Mouse (Mus musculus) megakaryocyte-erythroid progenitor cell, adult 5-6 weeks (primary cell): ENCODE measurements around the gene Slc25a25. TPM values are rescaled to one million over a fixed set of nuclear protein-coding genes. Genes with fewer than 3 reads are reported as not detected.
"Not testable (repeated sequence)": the region's sequence is repeated elsewhere in the genome, so short reads cannot be mapped to it uniquely, and the experiment has no call there.

Experiments used
- ATAC-seq: replicated peaks from 2 replicates; pipeline ENCODE4 v1.8.0; 2016; ENCODE audit warnings: mild to moderate bottlenecking, inconsistent platforms; ENCODE audit not compliant: severe bottlenecking, poor library complexity, low FRiP score, low TSS enrichment
- total RNA-seq, 2 experiments: library from RNA; stranded (forward) in 1 of 2; stranded (reverse) in 1 of 2; fragments of 200-1000, 215-1000 nt in 1 of 2; fragments of >200 nt in 1 of 2; fragmentation: Nextera tagmentation in 1 of 2; gene quantifications; 2 replicates each; pipeline ENCODE4 v1.2.3; 2014 to 2017

The Slc25a25 gene
- total RNA-seq (2014; fragmentation: Nextera tagmentation) (9.5 and 12.2 TPM in 2 replicates), total RNA-seq (2017) (4.0 and 34.6 TPM in 2 replicates)

GRCm38 (mm10) chr2:32450881-32451844 lies at the start of gene Slc25a25:
Gene Slc25a25 (minus strand): TSS chr2:32451445.
- ATAC-seq = peak; percentile 84

GRCm38 (mm10) chr2:32500461-32500860 lies 49.2 kb upstream of the Slc25a25 start:
- no peak for ATAC-seq

- no peak for ATAC-seq
Measured at GRCm38 (mm10) chr2:32499365-32499764, 48.1 kb upstream of the Slc25a25 start.

DNA sequence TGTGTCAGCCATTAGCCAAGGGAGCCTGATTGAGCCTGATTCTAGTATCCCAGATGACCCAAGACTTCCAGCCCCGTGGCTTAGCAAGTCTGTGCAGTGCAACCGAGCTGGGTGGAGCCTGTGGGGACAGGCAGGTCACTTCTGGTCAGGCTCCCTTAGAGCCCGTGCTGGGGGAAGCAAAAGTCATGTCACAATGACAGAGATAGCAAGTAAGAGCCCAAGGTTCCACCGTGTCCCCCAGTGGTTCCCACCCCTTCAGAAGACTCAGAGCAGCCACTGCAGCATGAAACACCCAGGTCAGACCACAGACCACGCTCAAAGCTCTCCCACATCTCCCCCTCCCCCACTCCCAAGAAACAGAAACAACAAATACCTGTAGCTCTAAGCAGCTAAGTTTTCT lies 44.9 kb upstream of the Slc25a25 start:
- ATAC-seq = no peak

- peak; percentile 80 for ATAC-seq
Measured at GRCm38 (mm10) chr2:32495185-32495726, 44.0 kb upstream of the Slc25a25 start.

GRCm38 (mm10) chr2:32494522-32494921 lies 43.3 kb upstream of the Slc25a25 start:
- no peak for ATAC-seq

DNA sequence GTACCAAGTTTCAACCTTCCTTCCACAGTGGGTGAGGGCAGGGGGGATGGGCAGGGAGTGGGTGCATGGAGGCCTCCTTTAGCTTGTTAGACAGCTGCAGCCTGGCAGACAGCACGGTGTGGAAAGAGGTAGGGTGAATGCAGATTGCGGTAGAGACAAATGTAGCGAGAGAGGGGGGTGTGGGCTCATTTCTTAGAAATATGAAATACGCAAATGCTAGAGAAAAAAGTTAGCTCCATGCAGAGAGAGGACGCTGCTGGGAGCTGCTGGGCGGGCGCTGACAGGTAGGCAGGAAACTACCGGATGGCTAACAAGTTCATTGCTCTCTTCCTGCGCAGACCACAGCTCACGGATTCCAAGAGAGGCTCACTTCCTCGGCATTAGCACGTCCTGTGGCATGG lies 42.1 kb upstream of the Slc25a25 start:
- no peak for ATAC-seq

- ATAC-seq = no peak
Measured at GRCm38 (mm10) chr2:32492661-32493060, 41.4 kb upstream of the Slc25a25 start.

DNA sequence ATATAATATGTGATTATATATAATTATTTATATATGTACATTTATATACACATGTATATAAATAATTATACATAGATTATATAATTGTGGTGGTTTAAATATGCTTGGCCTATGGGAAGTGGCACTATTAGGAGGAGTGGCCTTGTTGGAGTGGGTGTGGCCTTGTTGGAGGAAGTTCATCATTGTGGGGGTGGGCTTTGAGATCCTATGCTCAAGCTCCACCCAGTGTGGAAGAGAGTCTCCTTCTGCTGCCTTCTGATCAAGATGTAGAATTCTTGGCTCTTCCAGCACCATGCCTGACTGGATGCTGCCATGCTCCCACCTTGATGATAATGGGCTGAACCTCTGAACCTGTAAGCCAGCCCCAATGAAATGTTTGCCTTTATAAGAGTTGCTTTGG lies 39.5 kb upstream of the Slc25a25 start:
- not testable (repeated sequence) for ATAC-seq

DNA sequence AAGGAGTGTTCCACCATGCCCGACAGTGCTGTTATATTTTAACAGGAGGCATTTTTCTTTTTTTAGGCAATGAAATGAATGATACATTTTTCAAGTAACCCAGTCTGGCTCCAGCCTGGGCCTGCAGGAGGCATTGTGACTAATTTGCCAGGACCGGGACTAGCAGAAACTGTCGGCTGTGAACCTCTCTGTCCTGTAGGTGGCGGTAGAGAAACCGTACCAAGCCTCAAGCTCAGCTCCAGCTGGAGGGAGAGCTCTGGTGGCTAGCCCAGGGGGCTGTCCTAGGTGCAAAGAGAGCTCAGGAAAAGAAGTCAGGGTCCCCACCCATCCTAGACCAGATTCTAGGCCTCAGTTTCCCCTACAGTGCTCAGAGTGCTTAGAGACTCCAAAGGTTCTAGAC lies 37.4 kb upstream of the Slc25a25 start:
- peak; percentile 49; the same call in 1 of the 2 replicates for ATAC-seq

- peak; percentile 70 for ATAC-seq
Measured at GRCm38 (mm10) chr2:32487124-32487623, 35.9 kb upstream of the Slc25a25 start.

DNA sequence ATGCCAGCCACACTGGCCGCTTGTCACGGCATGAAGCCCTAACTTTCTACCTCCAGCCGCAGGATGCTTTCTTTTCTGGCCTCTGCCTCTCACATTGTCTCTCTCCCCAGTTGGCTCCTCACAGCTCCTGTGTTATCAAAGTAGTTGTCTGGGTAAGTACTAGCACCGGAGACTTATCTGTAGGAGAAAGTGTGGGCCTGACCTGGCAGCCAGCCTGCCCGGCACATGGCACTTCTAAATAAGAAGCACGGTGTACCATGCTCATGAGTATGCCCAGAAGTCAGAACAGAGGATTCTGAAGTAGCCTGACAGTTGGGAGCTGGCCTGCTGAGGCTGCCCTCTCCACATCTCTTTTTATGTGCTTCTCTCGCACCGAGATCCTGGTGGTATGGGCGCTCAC lies 34.9 kb upstream of the Slc25a25 start:
- peak; percentile 83 for ATAC-seq

GRCm38 (mm10) chr2:32485751-32486150 lies 34.5 kb upstream of the Slc25a25 start:
- no peak for ATAC-seq

- no peak for ATAC-seq
Measured at GRCm38 (mm10) chr2:32484933-32485332, 33.7 kb upstream of the Slc25a25 start.

- ATAC-seq = no peak
Measured at GRCm38 (mm10) chr2:32483179-32483875, 32.1 kb upstream of the Slc25a25 start.

DNA sequence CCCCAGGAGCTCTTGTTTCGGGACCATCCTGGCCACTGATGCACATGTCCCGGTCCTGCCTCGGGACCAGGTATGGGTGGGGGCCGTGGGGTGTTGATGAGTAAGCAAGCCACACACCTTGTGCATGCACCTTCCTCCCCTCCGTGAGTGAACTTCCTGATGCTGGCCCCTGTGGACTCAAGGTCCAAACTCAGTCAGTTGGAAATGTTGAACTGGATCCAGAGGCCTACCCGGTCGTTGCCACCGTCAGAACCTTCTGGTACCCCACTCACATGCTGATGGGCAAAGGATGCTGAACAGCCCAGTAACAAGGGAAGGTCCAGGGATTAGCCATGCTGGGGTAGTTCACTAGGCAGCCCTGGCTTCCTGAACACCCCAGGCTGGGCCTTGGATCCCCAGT lies 31.1 kb upstream of the Slc25a25 start:
- ATAC-seq = no peak

GRCm38 (mm10) chr2:32475361-32475760 lies 24.1 kb upstream of the Slc25a25 start:
- not testable (repeated sequence) for ATAC-seq

DNA sequence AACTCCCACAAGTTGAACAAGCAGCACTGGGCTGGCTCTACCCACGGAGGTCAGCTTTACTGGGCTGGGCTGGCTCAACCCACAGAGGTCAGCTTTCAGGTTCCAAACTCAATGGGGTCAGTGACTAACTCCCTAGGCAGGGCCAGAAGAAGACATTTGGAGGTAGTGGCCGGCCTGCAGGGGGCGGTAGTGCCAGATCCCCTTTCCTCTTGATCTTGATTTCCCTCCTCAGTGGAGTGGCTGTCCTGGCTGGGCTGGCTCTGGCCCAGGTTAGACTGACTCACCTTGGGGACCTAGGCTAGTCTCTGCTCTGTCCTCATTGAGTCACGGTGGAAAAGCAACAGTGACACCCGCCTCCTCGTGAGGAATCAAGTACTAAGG lies 20.4 kb upstream of the Slc25a25 start:
- 0 out of 2 replicates have a peak, but pooled peaks have one; percentile 18 for ATAC-seq

- no peak for ATAC-seq
Measured at GRCm38 (mm10) chr2:32471001-32471680, 19.9 kb upstream of the Slc25a25 start.
